Mouse (Mus musculus): Measurements from ENCODE around the gene Col8a1. TPM values are rescaled to one million over a fixed set of nuclear protein-coding genes. Genes with fewer than 3 reads are reported as not detected.

Col8a1 gene
- total RNA-seq, 4 experiments from 2014 or later, result 5.0 to 8.6 (median 5.4) TPM

- no peak for DNase-seq (ENCODE audit: low spot score)
Measured at GRCm38 (mm10) chr16:57672251-57672650, 82.3 kb downstream of the Col8a1 start.

- DNase-seq (ENCODE audit: low spot score), result peak; percentile 30
Measured at GRCm38 (mm10) chr16:57671637-57672036, 82.9 kb downstream of the Col8a1 start.

DNA sequence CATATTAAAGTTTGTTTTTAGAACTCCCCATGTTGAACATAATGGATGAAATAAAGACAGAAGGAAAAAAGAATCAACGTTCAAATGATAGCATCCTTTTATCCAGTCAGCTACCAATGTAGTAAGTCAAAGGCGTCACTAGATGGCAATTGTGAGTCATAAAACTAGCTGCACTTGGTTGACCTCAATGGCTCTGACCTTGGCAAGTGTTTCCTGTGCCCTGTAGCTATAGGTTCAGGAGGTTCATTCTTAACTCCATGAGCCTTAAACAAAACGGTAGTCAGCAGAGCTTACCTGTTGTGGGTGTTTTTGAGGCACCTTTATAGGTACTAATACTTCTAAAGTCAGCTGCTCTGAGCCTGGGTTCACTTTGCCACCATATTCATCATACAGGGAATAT, 85.2 kb downstream of the Col8a1 start:
- peak; percentile 45 for DNase-seq (ENCODE audit: low spot score)

GRCm38 (mm10) chr16:57662661-57663060, 91.9 kb downstream of the Col8a1 start:
- peak; percentile 23 for DNase-seq (ENCODE audit: low spot score)

DNA sequence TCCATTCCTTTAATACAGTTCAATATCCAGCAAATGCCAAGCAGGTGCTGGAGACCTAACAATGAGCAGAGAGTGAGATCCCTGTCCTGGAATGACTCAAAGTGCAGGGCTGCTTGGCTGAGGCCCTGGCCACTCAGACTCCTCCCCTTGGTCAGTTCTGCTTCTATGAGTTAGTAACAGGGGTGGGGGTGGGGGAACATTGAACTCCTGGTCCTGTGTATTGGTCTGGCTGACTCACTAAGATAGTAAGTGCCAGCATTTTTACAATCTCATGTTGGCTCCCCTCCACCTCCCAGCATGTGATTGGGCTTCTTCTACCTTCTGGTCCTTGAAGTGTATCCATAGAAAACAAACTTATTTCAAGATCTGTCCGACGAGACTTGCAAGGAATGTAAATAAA, 104.6 kb downstream of the Col8a1 start:
- DNase-seq (ENCODE audit: low spot score), result no peak

- peak; percentile 57 for DNase-seq (ENCODE audit: low spot score)
Measured at GRCm38 (mm10) chr16:57641346-57641885, 113.1 kb downstream of the Col8a1 start.

DNA sequence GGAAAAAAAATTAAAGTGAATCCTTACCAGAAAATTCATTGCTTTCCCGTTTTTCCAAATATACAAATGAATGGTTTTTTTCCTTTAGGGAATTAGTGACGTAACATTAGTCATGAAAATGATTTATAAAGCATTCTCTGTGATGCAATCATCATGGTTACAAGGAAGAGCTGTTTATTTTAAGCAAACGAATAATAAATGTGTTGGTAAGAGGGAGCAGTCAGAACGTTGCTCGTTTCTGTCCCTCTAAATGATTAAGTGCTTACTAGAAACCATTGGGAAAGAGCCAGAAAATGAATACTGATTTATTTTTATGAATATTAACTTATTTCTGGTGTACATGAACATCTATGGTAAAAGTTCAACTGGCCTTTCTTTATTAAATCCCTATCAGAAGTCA, 119.8 kb downstream of the Col8a1 start:
- DNase-seq (ENCODE audit: low spot score), result no peak

- DNase-seq (ENCODE audit: low spot score), result peak; percentile 75
Measured at GRCm38 (mm10) chr16:57634191-57634590, 120.3 kb downstream of the Col8a1 start.

DNA sequence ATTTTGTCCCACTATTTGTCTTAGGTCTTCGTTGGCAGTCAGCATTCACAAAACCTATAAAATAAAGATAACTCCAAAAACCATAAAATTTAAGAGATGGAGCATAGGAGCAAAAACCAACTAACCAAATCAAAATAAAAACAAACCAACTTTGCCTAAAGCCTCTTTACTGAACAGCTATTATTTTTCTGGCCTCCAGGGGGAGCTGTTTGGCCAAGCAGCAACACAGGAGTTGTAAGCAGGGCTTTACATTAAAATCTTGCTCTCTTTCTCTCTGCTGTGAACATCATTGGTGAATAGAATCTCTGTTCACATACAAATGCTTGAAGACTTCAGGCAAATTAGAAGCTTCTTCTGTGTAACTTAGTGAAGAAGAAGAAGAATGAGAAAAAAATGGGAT, 142.8 kb downstream of the Col8a1 start:
- DNase-seq (ENCODE audit: low spot score), result peak; percentile 31

DNA sequence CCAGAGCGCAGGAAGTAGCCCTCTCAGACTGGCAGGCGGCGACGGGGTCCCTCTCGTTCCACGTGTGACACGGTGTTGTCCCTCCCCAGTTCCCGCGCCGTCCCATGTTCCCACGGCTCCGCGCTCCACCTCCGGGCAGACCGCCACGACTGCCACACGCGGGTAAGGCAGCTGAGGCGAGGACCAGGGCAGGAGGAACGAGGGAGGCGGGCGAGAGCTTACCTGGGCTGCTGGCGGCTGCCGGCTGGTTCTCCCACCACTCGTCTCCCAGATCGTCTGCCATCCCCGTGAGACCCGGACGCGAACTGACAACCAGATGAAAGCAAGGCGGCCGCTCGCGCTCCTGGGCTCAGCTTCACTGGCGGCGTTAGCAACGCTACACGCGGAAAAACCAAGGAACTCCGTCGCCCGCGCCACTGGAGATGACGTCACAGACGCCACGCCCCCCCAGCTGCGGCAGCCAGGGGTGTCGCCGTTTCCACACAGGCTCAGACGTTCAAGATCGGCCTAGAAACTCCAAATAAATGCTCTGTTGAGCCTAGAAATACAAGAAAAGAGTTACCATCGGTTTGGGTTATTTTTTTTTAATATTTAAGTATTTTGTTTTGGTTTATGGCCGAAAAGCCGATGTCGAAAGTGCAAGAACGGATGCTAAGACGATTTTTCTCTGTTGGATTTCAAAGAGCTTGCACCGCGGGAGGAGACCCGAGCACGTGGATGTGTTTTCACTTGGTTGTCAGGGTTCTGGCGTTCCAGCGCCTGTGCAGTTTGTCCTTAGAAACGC, 147.9 kb downstream of the Col8a1 start, which contains the start of gene Cmss1:
Gene Cmss1 (minus strand): TSS at position 421 of the 784 bp plus-strand sequence.
- peak; percentile 74 for DNase-seq (ENCODE audit: low spot score)

GRCm38 (mm10) chr16:57601031-57601430, 153.5 kb downstream of the Col8a1 start:
- DNase-seq (ENCODE audit: low spot score), result no peak

- no peak for DNase-seq (ENCODE audit: low spot score)
Measured at GRCm38 (mm10) chr16:57597295-57597957, 157.1 kb downstream of the Col8a1 start.

GRCm38 (mm10) chr16:57593422-57594157, 160.9 kb downstream of the Col8a1 start:
- DNase-seq (ENCODE audit: low spot score), result peak; percentile 73

DNA sequence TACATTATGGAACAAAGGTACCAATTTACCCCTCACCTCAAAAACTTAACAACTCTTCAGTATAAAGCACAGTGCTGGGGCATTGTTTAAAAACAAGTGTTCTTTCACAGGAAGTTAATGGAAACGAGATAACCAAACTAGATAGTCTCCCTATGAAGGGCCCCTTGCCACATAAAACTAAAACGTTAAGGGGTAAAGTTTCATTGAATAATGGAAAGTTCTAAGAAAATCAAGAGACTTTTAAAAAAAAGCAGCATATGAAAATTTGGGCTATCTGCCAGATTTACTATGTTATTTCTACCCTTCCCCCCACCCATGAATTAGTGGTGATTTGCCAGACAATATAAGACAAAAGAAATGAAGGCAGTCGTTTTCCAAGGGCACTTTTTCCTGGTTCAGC, 169.3 kb downstream of the Col8a1 start:
- DNase-seq (ENCODE audit: low spot score), result no peak

DNA sequence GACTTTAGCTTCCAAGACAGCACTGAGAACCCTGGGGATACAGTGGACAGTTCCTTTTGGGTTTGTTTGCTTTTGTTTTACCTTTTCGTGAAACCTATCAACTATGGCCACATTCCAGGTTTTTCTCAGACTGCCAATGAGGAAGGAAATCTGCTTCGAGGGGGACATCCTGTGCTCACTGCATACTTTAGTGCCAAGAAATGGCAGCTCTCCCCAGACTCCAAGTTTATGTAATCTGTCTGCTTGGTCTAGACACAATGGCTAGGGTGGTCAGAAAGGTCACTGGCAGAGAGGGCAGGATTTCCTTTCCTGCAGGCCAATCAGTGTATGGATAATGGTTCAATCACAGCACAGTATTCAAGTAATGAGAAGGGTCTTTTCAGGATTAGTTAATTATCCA, 172.5 kb downstream of the Col8a1 start:
- DNase-seq (ENCODE audit: low spot score), result peak; percentile 52

DNA sequence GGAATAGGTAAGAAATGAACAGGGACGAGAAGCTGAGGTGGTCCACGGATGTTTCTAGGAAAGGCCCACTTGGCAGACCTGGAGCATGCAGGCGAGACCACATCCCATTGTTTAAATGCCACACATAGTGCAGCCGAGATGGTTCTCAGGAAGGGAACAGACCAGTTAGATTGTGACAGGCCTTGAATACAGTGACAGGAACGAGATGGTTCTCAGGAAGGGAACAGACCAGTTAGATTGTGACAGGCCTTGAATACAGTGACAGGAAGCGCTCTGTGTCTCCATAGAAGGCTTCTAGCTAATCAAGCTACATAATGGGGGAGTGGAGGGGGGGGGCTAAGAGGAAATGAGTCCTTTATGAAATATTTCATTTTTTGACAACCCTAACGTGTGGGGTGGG, 174.5 kb downstream of the Col8a1 start:
- DNase-seq (ENCODE audit: low spot score), result no peak

DNA sequence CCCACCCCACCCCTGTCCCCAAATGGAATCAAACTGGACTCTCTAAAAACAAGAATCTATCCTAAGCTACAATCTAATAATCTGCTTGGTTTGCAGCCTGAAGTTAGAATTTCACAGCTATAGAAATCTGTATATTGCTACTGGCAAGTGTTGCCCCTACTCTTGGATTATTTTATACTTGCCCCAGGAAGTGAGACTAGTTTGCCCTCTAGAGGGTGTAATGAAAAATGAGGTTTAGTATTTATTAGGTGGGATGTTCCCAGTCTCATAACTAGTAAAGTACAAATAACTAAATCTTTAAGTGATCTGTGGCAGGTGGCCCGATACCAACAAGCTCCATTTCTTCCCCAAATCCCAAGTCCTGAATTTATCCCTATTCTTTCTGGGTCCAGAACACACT, 177.0 kb downstream of the Col8a1 start:
- DNase-seq (ENCODE audit: low spot score), result no peak

DNA sequence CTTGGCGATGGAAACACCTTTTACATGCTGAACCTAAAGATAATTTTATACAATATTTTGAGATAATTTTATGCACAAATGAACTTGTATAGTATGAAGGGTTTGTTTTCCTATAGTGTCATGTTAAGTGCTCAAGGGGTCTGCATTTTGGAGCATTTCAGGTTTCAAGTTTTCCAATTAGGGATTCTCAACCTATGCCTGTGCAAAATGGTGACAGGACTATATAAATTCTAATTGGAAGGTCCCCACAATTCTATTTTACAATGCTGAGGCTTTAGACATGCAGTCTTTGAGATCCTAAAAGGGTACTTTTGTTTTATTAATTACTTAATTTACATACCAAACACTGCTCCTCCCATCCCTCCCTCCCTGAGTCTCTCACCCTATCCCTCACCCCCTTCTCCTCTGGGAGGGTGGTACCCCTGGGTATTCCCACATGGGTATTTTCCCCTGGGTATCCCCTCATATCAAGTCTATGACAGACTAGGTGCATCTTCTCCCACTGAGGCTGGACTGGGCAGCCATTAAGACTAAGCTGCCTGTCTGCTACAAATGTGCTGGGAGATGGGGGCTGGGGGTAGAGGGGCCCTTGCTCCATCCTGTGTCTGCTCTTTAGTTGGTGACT, 178.7 kb downstream of the Col8a1 start:
- no peak for DNase-seq (ENCODE audit: low spot score)
